Mouse (Mus musculus): ENCODE data around the gene Bahcc1. TPM values are rescaled to one million over a fixed set of nuclear protein-coding genes. Genes with fewer than 3 reads are reported as not detected.
A peak's percentile ranks its signal among the peaks of the same experiment; 100 is the strongest.

Bahcc1 gene
- polyA plus RNA-seq (2012; rRNA removed): 29.0 and 47.0 TPM in 2 replicates

DNA sequence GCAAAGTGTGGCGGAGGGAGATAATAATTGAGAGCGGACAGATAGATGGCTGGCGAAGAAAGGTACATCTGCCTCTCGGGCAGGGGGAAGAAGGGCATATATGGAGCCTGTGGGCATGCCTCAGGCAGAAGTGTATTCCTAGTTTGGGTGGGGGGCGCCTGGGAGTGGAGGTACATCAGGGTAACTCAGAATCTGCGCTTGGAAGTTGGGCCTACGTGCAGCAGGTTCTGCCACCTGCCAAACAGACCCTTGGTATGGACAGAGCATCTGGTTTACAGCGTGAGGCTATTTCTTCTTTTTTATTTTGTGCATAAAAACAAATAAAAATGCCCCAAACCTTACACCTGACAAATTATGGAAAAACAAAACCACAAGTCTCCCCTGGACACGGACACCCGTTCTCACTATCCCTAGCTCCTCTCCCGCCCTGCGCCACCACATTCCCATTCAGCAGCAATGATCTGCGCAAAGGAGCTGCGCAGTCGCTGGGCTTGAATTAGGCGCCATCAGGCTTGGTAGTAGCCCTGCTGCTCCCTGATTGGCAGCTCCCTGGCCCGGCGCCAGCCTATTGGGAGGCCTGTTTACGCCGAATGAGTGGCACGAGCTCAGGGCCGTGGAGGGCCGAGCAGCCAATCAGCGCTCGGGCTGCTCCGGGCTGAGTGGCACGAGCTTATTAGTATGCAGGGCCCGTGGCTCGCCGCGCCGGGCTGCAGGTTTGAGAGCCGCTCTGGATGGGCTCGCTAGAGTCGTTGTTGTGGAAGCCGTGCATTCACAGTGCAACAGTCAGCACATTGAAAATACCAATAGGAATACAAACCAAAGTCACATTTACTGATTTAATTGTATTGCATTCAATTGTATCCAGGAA is at the start of gene Bahcc1:
Gene Bahcc1, plus strand, starts transcription at position 718 of the 868 bp plus-strand sequence.
- TF ChIP-seq POLR2A (IDR thresholded peaks at IDR 0.05; ENCODE audit: borderline replicate concordance, extremely low read depth, insufficient read depth, insufficient read length, poor library complexity, severe bottlenecking) (peak; percentile 68; the same call in 1 of the 2 replicates), CTCF (IDR thresholded peaks at IDR 0.05; ENCODE audit: borderline replicate concordance, extremely low read depth, insufficient read depth, insufficient read length) (no peak; the same call in 1 of the 2 replicates)
- peak; percentile 100 for DNase-seq (ENCODE audit: low read depth)

DNA sequence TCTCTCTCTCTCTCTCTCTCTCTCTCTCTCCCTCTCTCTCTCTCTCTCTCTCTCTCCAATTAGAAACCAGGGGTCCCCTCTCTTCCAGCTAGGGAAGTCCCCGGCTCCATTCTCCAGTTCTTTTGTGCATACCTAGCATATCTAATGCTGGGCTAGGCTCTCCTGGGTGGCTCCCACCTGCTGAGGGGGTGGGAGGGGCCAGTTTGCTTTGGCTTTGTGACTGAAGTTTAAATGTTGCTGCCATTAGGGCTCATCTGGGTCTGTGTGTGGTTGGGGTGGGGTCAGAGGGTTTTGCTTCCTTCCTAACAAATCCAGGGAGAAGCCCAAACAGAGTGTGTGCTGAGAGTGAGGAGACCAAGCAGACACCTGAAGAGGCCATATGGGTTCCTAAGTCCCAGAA is 49.6 kb upstream of the Bahcc1 start:
- TF ChIP-seq CTCF (IDR thresholded peaks at IDR 0.05; ENCODE audit: borderline replicate concordance, extremely low read depth, insufficient read depth, insufficient read length): no peak
- no peak for TF ChIP-seq POLR2A (IDR thresholded peaks at IDR 0.05; ENCODE audit: borderline replicate concordance, extremely low read depth, insufficient read depth, insufficient read length, poor library complexity, severe bottlenecking)
- DNase-seq (ENCODE audit: low read depth): no peak

- TF ChIP-seq POLR2A (IDR thresholded peaks at IDR 0.05; ENCODE audit: borderline replicate concordance, extremely low read depth, insufficient read depth, insufficient read length, poor library complexity, severe bottlenecking): no peak
- TF ChIP-seq CTCF (IDR thresholded peaks at IDR 0.05; ENCODE audit: borderline replicate concordance, extremely low read depth, insufficient read depth, insufficient read length): no peak
- DNase-seq (ENCODE audit: low read depth): peak; percentile 40
Observed at GRCm38 (mm10) chr11:120183708-120184107, 49.0 kb upstream of the Bahcc1 start.

GRCm38 (mm10) chr11:120184371-120185315 is 48.1 kb upstream of the Bahcc1 start:
- DNase-seq (ENCODE audit: low read depth): peak; percentile 67
- TF ChIP-seq CTCF (IDR thresholded peaks at IDR 0.05; ENCODE audit: borderline replicate concordance, extremely low read depth, insufficient read depth, insufficient read length) (no peak), POLR2A (IDR thresholded peaks at IDR 0.05; ENCODE audit: borderline replicate concordance, extremely low read depth, insufficient read depth, insufficient read length, poor library complexity, severe bottlenecking) (no peak)

GRCm38 (mm10) chr11:120185316-120186141 is 47.2 kb upstream of the Bahcc1 start:
- TF ChIP-seq CTCF (IDR thresholded peaks at IDR 0.05; ENCODE audit: borderline replicate concordance, extremely low read depth, insufficient read depth, insufficient read length) (no peak), POLR2A (IDR thresholded peaks at IDR 0.05; ENCODE audit: borderline replicate concordance, extremely low read depth, insufficient read depth, insufficient read length, poor library complexity, severe bottlenecking) (no peak)
- DNase-seq (ENCODE audit: low read depth): peak; percentile 77

DNA sequence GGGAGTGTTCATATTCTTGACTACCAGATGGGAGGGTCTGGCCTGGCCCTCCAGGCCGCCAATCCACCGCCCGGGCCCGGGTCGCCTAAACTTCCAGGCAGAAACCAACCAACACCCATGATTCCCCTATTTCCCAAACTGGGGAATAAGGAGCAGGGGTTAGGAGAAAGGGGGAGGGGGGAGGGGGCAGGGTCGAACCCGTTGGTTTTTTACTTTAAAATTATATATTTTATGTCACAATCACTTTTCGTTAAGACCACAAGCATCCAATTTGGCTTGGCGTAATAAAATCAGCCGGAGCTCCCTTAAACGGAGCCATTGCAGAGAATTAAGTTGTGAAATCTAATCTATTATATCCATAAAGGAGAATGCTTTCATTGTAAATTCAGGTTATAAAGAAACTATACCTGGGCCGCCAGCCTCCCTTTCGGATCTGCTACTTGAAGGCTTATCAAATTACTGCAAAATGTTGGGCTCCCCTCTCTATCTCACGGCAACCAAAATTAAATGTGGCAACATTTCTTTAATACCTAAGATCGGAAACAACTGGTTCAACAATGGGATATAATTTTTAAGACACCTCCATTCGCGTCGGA is 46.5 kb upstream of the Bahcc1 start:
- peak; percentile 54 for DNase-seq (ENCODE audit: low read depth)
- no peak for TF ChIP-seq POLR2A (IDR thresholded peaks at IDR 0.05; ENCODE audit: borderline replicate concordance, extremely low read depth, insufficient read depth, insufficient read length, poor library complexity, severe bottlenecking)
- TF ChIP-seq CTCF (IDR thresholded peaks at IDR 0.05; ENCODE audit: borderline replicate concordance, extremely low read depth, insufficient read depth, insufficient read length): no peak

DNA sequence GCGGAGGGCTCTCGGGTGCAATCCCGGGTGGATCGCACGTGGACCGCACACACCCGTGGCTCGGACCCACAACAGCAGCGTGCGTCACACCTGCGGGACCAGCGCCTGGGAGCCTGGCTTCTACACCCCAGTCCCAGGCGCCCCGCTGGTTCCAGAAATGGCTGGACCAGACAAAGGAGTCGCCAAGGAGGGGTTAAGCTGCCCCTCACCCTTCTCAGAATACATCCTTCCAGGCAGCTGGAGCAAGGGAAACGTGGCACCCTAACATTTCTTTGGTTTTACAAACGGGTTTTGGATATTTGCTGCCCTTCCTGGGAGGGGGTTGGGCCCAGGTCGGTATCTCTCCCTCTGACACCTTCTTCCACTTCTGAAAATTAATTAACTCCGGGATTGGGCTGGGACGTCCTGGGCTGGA is 45.9 kb upstream of the Bahcc1 start:
- peak; percentile 69 for DNase-seq (ENCODE audit: low read depth)
- TF ChIP-seq CTCF (IDR thresholded peaks at IDR 0.05; ENCODE audit: borderline replicate concordance, extremely low read depth, insufficient read depth, insufficient read length) (no peak), POLR2A (IDR thresholded peaks at IDR 0.05; ENCODE audit: borderline replicate concordance, extremely low read depth, insufficient read depth, insufficient read length, poor library complexity, severe bottlenecking) (no peak)

DNA sequence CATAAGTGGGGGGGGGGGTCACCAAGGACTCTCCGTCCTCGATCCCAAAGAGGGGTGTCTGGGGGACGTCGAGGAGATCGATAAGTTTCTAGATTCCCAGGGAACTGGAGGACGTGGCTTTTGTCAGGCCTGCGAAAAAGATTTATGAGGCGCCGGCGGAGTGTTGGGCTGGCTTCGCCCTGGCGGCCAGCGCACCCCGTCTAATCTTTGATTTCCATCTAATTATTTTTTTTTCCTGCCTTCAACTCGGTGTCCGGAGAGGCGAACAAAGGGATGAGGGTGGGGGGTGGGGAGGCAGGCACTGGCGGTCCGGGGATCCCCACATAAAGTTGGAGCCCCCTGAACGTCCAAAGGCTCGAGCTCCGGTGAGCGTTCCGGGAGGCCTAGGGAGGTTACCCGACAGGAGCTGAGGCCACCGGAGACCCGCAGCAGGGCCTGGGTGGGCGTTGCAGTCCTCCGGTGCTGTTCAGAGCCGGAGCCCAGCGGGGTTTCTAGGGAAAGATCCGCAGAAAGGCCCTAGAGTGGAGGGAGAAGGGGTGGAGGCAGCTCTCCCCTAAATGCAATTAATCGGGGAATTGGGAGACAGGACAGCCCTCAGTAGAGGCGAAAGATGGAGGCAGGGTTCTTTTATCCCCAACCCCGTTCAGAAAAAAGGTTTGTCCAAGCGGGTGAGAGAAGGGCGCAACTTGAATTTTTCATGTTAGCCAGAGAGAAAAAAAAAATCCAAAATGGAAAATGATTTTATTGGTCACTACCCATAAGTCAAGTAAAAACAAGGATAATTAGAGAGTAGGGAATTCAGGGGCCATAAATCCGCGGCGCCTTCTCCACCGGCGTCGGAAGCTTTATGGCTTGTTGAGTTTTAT is 45.3 kb upstream of the Bahcc1 start:
- no peak for TF ChIP-seq CTCF (IDR thresholded peaks at IDR 0.05; ENCODE audit: borderline replicate concordance, extremely low read depth, insufficient read depth, insufficient read length)
- TF ChIP-seq POLR2A (IDR thresholded peaks at IDR 0.05; ENCODE audit: borderline replicate concordance, extremely low read depth, insufficient read depth, insufficient read length, poor library complexity, severe bottlenecking): no peak
- DNase-seq (ENCODE audit: low read depth): peak; percentile 49

DNA sequence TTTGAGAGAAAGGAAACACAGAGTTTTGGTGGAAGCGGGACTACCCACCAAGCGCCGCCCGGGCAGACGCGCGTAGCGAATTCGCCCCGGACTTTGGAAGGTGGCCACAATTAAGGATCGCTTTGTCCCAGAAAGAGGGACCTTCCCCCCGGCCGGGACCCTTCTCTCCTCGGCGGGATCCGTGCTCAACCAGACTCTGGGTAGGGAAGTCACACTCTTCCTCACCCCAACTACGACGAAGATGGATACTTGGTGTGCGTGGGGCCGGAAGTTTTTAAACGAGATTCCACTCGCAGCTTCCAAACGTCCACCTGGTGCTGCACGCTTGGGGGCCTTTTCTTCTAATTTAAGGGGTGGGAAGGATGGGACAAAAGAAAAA is 44.7 kb upstream of the Bahcc1 start:
- peak; percentile 55 for DNase-seq (ENCODE audit: low read depth)
- no peak for TF ChIP-seq POLR2A (IDR thresholded peaks at IDR 0.05; ENCODE audit: borderline replicate concordance, extremely low read depth, insufficient read depth, insufficient read length, poor library complexity, severe bottlenecking)
- no peak for TF ChIP-seq CTCF (IDR thresholded peaks at IDR 0.05; ENCODE audit: borderline replicate concordance, extremely low read depth, insufficient read depth, insufficient read length)
